Mouse (Mus musculus) midbrain, postnatal 0 days (tissue): Measurements from ENCODE around the gene Naga. TPM values are rescaled to one million over a fixed set of nuclear protein-coding genes. Genes with fewer than 3 reads are reported as not detected.

Experiments used
- ATAC-seq: fragments of 200-750 bp; cut with Nextera tagmentation; 2 replicates; pipeline ENCODE4 v1.8.0; 2017; ENCODE audit warnings: moderate number of reproducible peaks, mild to moderate bottlenecking, moderate TSS enrichment, moderate library complexity; ENCODE audit not compliant: low FRiP score
- DNase-seq: peaks from one replicate; pipeline ENCODE4 v3.0.0-alpha.2; 2015; ENCODE audit warnings: low spot score
- H3K27ac ChIP-seq: fragments of 300-500 bp; sonication (generic); 2 replicates; pipeline ENCODE4 v1.5.1; 2014; ENCODE audit warnings: low read depth, mild to moderate bottlenecking, low read length, mixed read lengths
- H3K27me3 ChIP-seq: fragments of 300-500 bp; sonication (generic); 2 replicates; pipeline ENCODE4 v1.6.1; 2014; ENCODE audit warnings: low read length, control low read depth, mixed read lengths; ENCODE audit not compliant: insufficient read depth
- H3K36me3 ChIP-seq: fragments of 300-500 bp; sonication (generic); 2 replicates; pipeline ENCODE4 v1.6.1; 2014; ENCODE audit warnings: low read length, control low read depth, mixed read lengths; ENCODE audit not compliant: insufficient read depth
- H3K4me1 ChIP-seq: fragments of 300-500 bp; sonication (generic); 2 replicates; pipeline ENCODE4 v1.6.1; 2014; ENCODE audit warnings: mild to moderate bottlenecking, control low read depth, antibody characterized with exemption, low read length, mixed read lengths; ENCODE audit not compliant: insufficient read depth
- H3K4me2 ChIP-seq: fragments of 300-500 bp; sonication (generic); 2 replicates; pipeline ENCODE4 v1.6.1; 2014; ENCODE audit warnings: low read depth, mild to moderate bottlenecking, low read length, mixed read lengths; ENCODE audit not compliant: poor library complexity, severe bottlenecking
- H3K4me3 ChIP-seq: fragments of 300-500 bp; sonication (generic); 2 replicates; pipeline ENCODE4 v1.5.1; 2014; ENCODE audit warnings: low read depth, mild to moderate bottlenecking, low read length, moderate library complexity
- H3K9ac ChIP-seq: fragments of 300-500 bp; sonication (generic); replicated peaks from 2 replicates; pipeline ENCODE4 v1.6.1; 2014; ENCODE audit warnings: mild to moderate bottlenecking, low read length, moderate library complexity, mixed read lengths; ENCODE audit not compliant: poor library complexity, severe bottlenecking
- H3K9me3 ChIP-seq: fragments of 300-500 bp; sonication (generic); 2 replicates; pipeline ENCODE4 v1.6.1; 2016; ENCODE audit warnings: low read length, control low read depth
- CTCF ChIP-seq: IDR thresholded peaks from 2 replicates; pipeline ENCODE4 v1.5.1; 2016; ENCODE audit warnings: antibody characterized with exemption, mild to moderate bottlenecking
- WGBS: fragments of 180-500 bp; shearing (Covaris S2); extraction: QIAGEN DNeasy Blood & Tissue Kit; methylation state at CpG from one replicate; pipeline ENCODE4 v1.1.7; 2014; 5-methylcytosine and 5-hydroxymethylcytosine counted together
- polyA plus RNA-seq: library from polyadenylated mRNA; unstranded; fragments of >200 nt; fragmentation: Nextera tagmentation; extraction: Ambion mirVana; gene quantifications from 2 replicates; pipeline ENCODE4 v1.2.1, GENCODE M21; 2015
- total RNA-seq: library from RNA; depleted of rRNA; stranded (reverse); fragments of >200 nt; gene quantifications from 2 replicates; pipeline ENCODE4 v1.2.3, GENCODE M21; 2014; rRNA removed

Gene Naga
- total RNA-seq (36.6 and 38.0 TPM in 2 replicates), polyA plus RNA-seq (25.0 and 30.8 TPM in 2 replicates)

GRCm38 (mm10) chr15:82338593-82339112 is at the start of gene Naga, which contains the start of the genes Pheta2 and Smdt1:
TSS of gene Naga (minus strand) at chr15:82338925.
TSS of gene Pheta2 (plus strand) at chr15:82338942.
TSS of gene Smdt1 (plus strand) at chr15:82338959.
- Histone ChIP-seq H3K9me3 (no peaks in the 10 kb centered on the region), H3K4me2 (peak within 1 kb of the TSS; percentile 60), H3K4me1 (peaks cover 7% of the 10 kb centered on the region), H3K4me3 (peak within 1 kb of the TSS; percentile 43), H3K9ac (peak within 1 kb of the TSS; percentile 50), H3K27ac (peak within 1 kb of the TSS; percentile 19; the same call in 1 of the 2 replicates), H3K36me3 (peaks cover 17% of the 10 kb centered on the region; the same call in 1 of the 2 replicates), H3K27me3 (peaks cover 9% of the 10 kb centered on the region; the same call in 1 of the 2 replicates)
- peak; percentile 18; the same call in 1 of the 2 replicates for TF ChIP-seq CTCF
- under 1% methylated on average over 41 of the region's 41 CpGs for WGBS
- DNase-seq: peak; percentile 97
- peak; percentile 91 for ATAC-seq

DNA sequence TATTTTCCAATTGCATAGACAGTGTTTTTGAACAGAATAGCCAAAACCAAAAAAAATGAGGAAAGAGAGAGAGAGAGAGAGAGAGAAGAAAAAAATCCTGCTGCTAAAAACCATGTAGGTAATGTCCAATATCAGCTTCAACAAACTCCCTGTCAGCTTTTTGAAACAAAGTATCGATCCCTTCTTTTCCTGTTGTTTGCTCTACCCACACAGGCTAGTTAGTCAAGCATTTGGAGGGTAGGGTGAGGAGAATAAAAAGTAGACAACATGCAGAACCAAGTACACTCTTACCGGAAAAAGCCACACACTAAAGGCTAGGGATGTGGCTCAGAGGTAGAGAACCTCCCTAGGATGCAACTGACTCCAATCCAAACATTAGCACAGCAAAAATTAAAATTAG is 47.0 kb upstream of the Naga start:
- H3K9ac ChIP-seq: no peak overlapping the region

GRCm38 (mm10) chr15:82382441-82382840 is 43.7 kb upstream of the Naga start:
- Histone ChIP-seq H3K4me2 (no peak overlapping the region), H3K27me3 (no peaks in the 10 kb centered on the region), H3K9ac (no peak overlapping the region), H3K9me3 (no peaks in the 10 kb centered on the region), H3K4me3 (no peak overlapping the region), H3K36me3 (no peaks in the 10 kb centered on the region), H3K27ac (no peak overlapping the region), H3K4me1 (no peaks in the 10 kb centered on the region)
- no peak for TF ChIP-seq CTCF
- WGBS: 90% methylated on average over 2 of the region's 2 CpGs
- DNase-seq: no peak
- ATAC-seq: no peak

More for the DNA sequence above, 47.0 kb upstream of the Naga start:
- H3K4me1 ChIP-seq: no peaks in the 10 kb centered on the region
- DNase-seq (no peak), ATAC-seq (no peak)
- no peaks in the 10 kb centered on the region for H3K36me3 ChIP-seq
- no peak for TF ChIP-seq CTCF
- H3K9me3 ChIP-seq: no peaks in the 10 kb centered on the region
- no peak overlapping the region for H3K27ac ChIP-seq
- no peaks in the 10 kb centered on the region for H3K27me3 ChIP-seq
- H3K4me3 ChIP-seq: no peak overlapping the region
- 97% methylated on average over 2 of the region's 2 CpGs for WGBS
- no peak overlapping the region for H3K4me2 ChIP-seq

DNA sequence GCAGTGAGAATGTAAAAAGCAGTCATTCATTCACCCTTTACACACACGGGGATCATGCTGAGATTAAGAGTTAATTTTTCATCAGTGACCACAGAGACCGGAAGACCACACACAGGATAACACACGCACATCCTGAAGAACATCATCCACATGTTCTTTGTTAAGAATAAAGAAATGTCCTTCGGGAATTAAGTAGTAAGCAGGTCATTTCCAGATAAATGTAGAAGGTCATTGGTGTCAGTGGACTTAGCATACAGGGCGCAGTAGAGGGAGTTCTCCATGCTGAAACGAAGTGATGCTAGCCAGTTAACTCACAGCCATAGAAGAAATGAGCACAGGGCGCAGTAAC is 42.0 kb upstream of the Naga start:
- WGBS: 27% methylated on average over 7 of the region's 7 CpGs
- Histone ChIP-seq H3K27ac (no peak overlapping the region), H3K4me2 (peak overlapping the region; percentile 52), H3K36me3 (no peaks in the 10 kb centered on the region), H3K27me3 (no peaks in the 10 kb centered on the region), H3K4me3 (peak overlapping the region; percentile 26), H3K9ac (0 out of 2 replicates have a peak overlapping the region, but pooled peaks have one; percentile 36), H3K9me3 (no peaks in the 10 kb centered on the region), H3K4me1 (no peaks in the 10 kb centered on the region)
- DNase-seq (no peak), ATAC-seq (no peak)
- no peak for TF ChIP-seq CTCF

- Histone ChIP-seq H3K4me3 (peak within 1 kb of the TSS; percentile 29), H3K9ac (0 out of 2 replicates have a peak within 1 kb of the TSS, but pooled peaks have one; percentile 36), H3K27me3 (no peaks in the 10 kb centered on the region), H3K4me2 (peak within 1 kb of the TSS; percentile 52), H3K36me3 (no peaks in the 10 kb centered on the region), H3K9me3 (no peaks in the 10 kb centered on the region), H3K4me1 (no peaks in the 10 kb centered on the region), H3K27ac (no peak within 1 kb of the TSS)
- DNase-seq (peak; percentile 42), ATAC-seq (peak; percentile 20; the same call in 1 of the 2 replicates)
- no peak for TF ChIP-seq CTCF
- 4% methylated on average over 16 of the region's 24 CpGs for WGBS
These were observed 41.4 kb upstream of the Naga start, which contains the start of gene Cyp2d22 for GRCm38 (mm10) chr15:82379871-82380713. TSS of gene Cyp2d22 (minus strand) at chr15:82380260.

DNA sequence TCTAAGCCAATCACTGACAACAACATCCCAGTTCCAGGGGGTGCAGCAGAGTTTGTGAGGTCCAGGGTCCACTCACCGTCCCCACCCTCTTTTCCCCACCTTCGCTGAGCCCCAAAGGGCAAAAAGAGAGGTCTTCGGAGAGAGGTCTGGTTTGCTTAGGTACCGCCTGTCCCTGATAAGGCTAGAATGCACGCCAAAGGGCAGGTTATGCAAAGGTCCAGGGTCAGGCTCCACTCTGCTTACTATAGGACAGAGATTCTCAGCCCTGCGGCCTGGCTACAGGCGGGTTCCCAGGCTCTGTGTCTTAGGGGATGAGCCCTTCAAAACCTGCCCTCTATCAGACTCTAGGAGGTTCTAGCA is 40.8 kb upstream of the Naga start:
- H3K9me3 ChIP-seq: no peaks in the 10 kb centered on the region
- peak overlapping the region; percentile 52 for H3K4me2 ChIP-seq
- ATAC-seq (no peak), DNase-seq (no peak)
- no peaks in the 10 kb centered on the region for H3K27me3 ChIP-seq
- no peak for TF ChIP-seq CTCF
- WGBS: 33% methylated on average over 7 of the region's 7 CpGs
- H3K4me3 ChIP-seq: no peak overlapping the region
- H3K36me3 ChIP-seq: no peaks in the 10 kb centered on the region
- no peak overlapping the region for H3K27ac ChIP-seq
- H3K9ac ChIP-seq: no peak overlapping the region
- no peaks in the 10 kb centered on the region for H3K4me1 ChIP-seq
